Mouse (Mus musculus) MEL (cell line): ENCODE measurements around the gene Htt. TPM values are rescaled to one million over a fixed set of nuclear protein-coding genes. Genes with fewer than 3 reads are reported as not detected.

Experiments
- DNase-seq: peaks from one replicate; pipeline ENCODE4 v3.0.0; 2011; ENCODE audit warnings: low read depth, low spot score
- H3K27ac ChIP-seq: 2 replicates; pipeline ENCODE4 v1.5.1; 2012; ENCODE audit warnings: low read depth, mild to moderate bottlenecking, control low read depth, low read length, moderate library complexity; ENCODE audit not compliant: control insufficient read depth
- H3K27me3 ChIP-seq, 2 experiments: fragments of 150-350 bp in 1 of 2; sonication (generic) in 1 of 2; 2 replicates each; pipeline ENCODE4 v1.6.1; 2012; ENCODE audit warnings: low read length in 2 of 2, mild to moderate bottlenecking in 2 of 2, improper control_type of control experiment in 1 of 2, moderate library complexity in 1 of 2; ENCODE audit not compliant: insufficient read depth in 2 of 2, control insufficient read depth in 1 of 2
- H3K36me3 ChIP-seq, 2 experiments: 2 replicates each; pipeline ENCODE4 v1.6.1; 2012 to 2014; ENCODE audit warnings: low read length in 2 of 2, improper control_type of control experiment in 1 of 2, inconsistent platforms in 1 of 2, mild to moderate bottlenecking in 1 of 2; ENCODE audit not compliant: insufficient read depth in 2 of 2, control insufficient read depth in 1 of 2
- H3K4me1 ChIP-seq, 2 experiments: fragments of 150-350 bp in 1 of 2; sonication (generic) in 1 of 2; 2 replicates each; pipeline ENCODE4 v1.6.1; 2012; ENCODE audit warnings: low read length in 2 of 2, improper control_type of control experiment in 1 of 2, mild to moderate bottlenecking in 1 of 2; ENCODE audit not compliant: insufficient read depth in 2 of 2, control insufficient read depth in 1 of 2
- H3K4me3 ChIP-seq, 2 experiments: fragments of 150-350 bp in 1 of 2; sonication (generic) in 1 of 2; 2 replicates each; pipeline ENCODE4 v1.5.1; 2012; ENCODE audit warnings: low read depth in 2 of 2, low read length in 2 of 2, mild to moderate bottlenecking in 2 of 2, moderate library complexity in 2 of 2, control low read depth in 1 of 2, improper control_type of control experiment in 1 of 2; ENCODE audit not compliant: control insufficient read depth in 1 of 2, insufficient read depth in 1 of 2
- H3K79me2 ChIP-seq: 2 replicates; pipeline ENCODE4 v1.6.1; 2012; ENCODE audit warnings: mild to moderate bottlenecking, low read length, moderate library complexity; ENCODE audit not compliant: control insufficient read depth, poor library complexity, insufficient read depth
- H3K9ac ChIP-seq: 2 replicates; pipeline ENCODE4 v1.6.1; 2012; ENCODE audit warnings: low read depth, mild to moderate bottlenecking, control low read depth, low read length, moderate library complexity; ENCODE audit not compliant: control insufficient read depth, poor library complexity, severe bottlenecking
- H3K9me3 ChIP-seq: fragments of 150-350 bp; sonication (generic); replicated peaks from 2 replicates; pipeline ENCODE4 v1.6.1; 2012; ENCODE audit warnings: mild to moderate bottlenecking, low read length, improper control_type of control experiment, moderate library complexity; ENCODE audit not compliant: insufficient read depth
- CHD1 ChIP-seq: IDR thresholded peaks from 2 replicates; pipeline ENCODE4 v1.6.1; 2012; ENCODE audit warnings: low read depth, mild to moderate bottlenecking, inconsistent platforms, low read length, improper control_type of control experiment
- CTCF ChIP-seq, 3 experiments: IDR thresholded peaks in 2 of 3; conservative IDR thresholded peaks in 1 of 3; 2 replicates each; pipeline ENCODE4 v1.5.1; 2011 to 2012; ENCODE audit warnings: low read length in 3 of 3, low read depth in 2 of 3, mild to moderate bottlenecking in 2 of 3, improper control_type of control experiment in 1 of 3, inconsistent platforms in 1 of 3, mixed read lengths in 1 of 3, moderate library complexity in 1 of 3; ENCODE audit not compliant: control insufficient read depth in 1 of 3, insufficient read depth in 1 of 3, poor library complexity in 1 of 3, severe bottlenecking in 1 of 3
- EP300 ChIP-seq, 2 experiments: IDR thresholded peaks; 2 replicates each; pipeline ENCODE4 v1.6.1; 2011; ENCODE audit warnings: improper control_type of control experiment in 2 of 2, low read length in 2 of 2, low read depth in 1 of 2, mild to moderate bottlenecking in 1 of 2
- GABPA ChIP-seq: IDR thresholded peaks from 2 replicates; pipeline ENCODE4 v1.6.1; 2012; ENCODE audit warnings: low read depth, mild to moderate bottlenecking, inconsistent platforms, low read length, improper control_type of control experiment, moderate library complexity
- GATA1 ChIP-seq: IDR thresholded peaks from 2 replicates; pipeline ENCODE4 v1.6.1; 2011; ENCODE audit warnings: low read depth, low read length, improper control_type of control experiment
- JUND ChIP-seq: IDR thresholded peaks from 2 replicates; pipeline ENCODE4 v1.6.1; 2011; ENCODE audit warnings: low read depth, mild to moderate bottlenecking, improper control_type of control experiment, low read length
- MAZ ChIP-seq: IDR thresholded peaks from 2 replicates; pipeline ENCODE4 v1.6.1; 2012; ENCODE audit warnings: low read depth, mild to moderate bottlenecking, inconsistent platforms, low read length, improper control_type of control experiment
- MEF2A ChIP-seq: IDR thresholded peaks from 2 replicates; pipeline ENCODE4 v1.6.1; 2014; ENCODE audit warnings: low read depth, mild to moderate bottlenecking, inconsistent platforms, low read length, improper control_type of control experiment; ENCODE audit not compliant: poor library complexity, insufficient replicate concordance, severe bottlenecking; ENCODE audit errors: extremely low read depth
- MYB ChIP-seq: IDR thresholded peaks from 2 replicates; pipeline ENCODE4 v1.6.1; 2011; ENCODE audit warnings: mild to moderate bottlenecking, low read depth, low read length, improper control_type of control experiment
- MYC ChIP-seq: IDR thresholded peaks from 2 replicates; pipeline ENCODE4 v1.6.1; 2011; ENCODE audit warnings: low read depth, mild to moderate bottlenecking, low read length, improper control_type of control experiment, moderate library complexity
- NELFE ChIP-seq: IDR thresholded peaks from 2 replicates; pipeline ENCODE4 v1.6.1; 2011; ENCODE audit warnings: low read depth, low read length, improper control_type of control experiment
- NRF1 ChIP-seq: IDR thresholded peaks from 2 replicates; pipeline ENCODE4 v1.6.1; 2014; ENCODE audit warnings: low read depth, mild to moderate bottlenecking, inconsistent platforms, low read length, improper control_type of control experiment, moderate library complexity; ENCODE audit not compliant: poor library complexity, insufficient read depth, severe bottlenecking
- POLR2AphosphoS2 ChIP-seq: IDR thresholded peaks from 2 replicates; pipeline ENCODE4 v1.6.1; 2011; ENCODE audit warnings: low read length, improper control_type of control experiment
- POLR2AphosphoS5 ChIP-seq: IDR thresholded peaks from 2 replicates; pipeline ENCODE4 v1.6.1; 2012; ENCODE audit warnings: low read depth, borderline replicate concordance, mild to moderate bottlenecking, inconsistent platforms, low read length, moderate library complexity, mixed read lengths
- RCOR1 ChIP-seq: IDR thresholded peaks from 2 replicates; pipeline ENCODE4 v1.6.1; 2012; ENCODE audit warnings: low read depth, mild to moderate bottlenecking, inconsistent platforms, low read length, improper control_type of control experiment
- TCF12 ChIP-seq: IDR thresholded peaks from 2 replicates; pipeline ENCODE4 v1.6.1; 2014; ENCODE audit warnings: low read depth, mild to moderate bottlenecking, inconsistent platforms, low read length, improper control_type of control experiment, moderate library complexity
- USF1 ChIP-seq: IDR thresholded peaks from 2 replicates; pipeline ENCODE4 v1.6.1; 2014; ENCODE audit warnings: low read depth, mild to moderate bottlenecking, inconsistent platforms, low read length, improper control_type of control experiment, moderate library complexity
- ZC3H11A ChIP-seq: IDR thresholded peaks from 2 replicates; pipeline ENCODE4 v1.6.1; 2012; ENCODE audit warnings: low read depth, mild to moderate bottlenecking, inconsistent platforms, low read length, improper control_type of control experiment
- ZKSCAN1 ChIP-seq: IDR thresholded peaks from 2 replicates; pipeline ENCODE4 v1.6.1; 2012; ENCODE audit warnings: low read depth, mild to moderate bottlenecking, inconsistent platforms, low read length, improper control_type of control experiment, moderate library complexity
- polyA plus RNA-seq, 2 experiments: library from polyadenylated mRNA; stranded (reverse) in 1 of 2; unstranded in 1 of 2; fragments of >175 nt in 1 of 2; fragments of >200 nt in 1 of 2; gene quantifications; 2 replicates each; pipeline versions ENCODE4 v1.2.1 to v1.2.4; 2012; ENCODE audit warnings: low replicate concordance in 2 of 2, low read depth in 1 of 2; ENCODE audit not compliant: insufficient read length in 2 of 2, insufficient read depth in 1 of 2, missing spikeins in 1 of 2
- total RNA-seq: library from RNA; depleted of rRNA; stranded (reverse); fragments of 300-350 nt; gene quantifications from 2 replicates; pipeline ENCODE4 v1.2.3, GENCODE M21; 2012

Htt gene
- total and polyA plus RNA-seq, 3 experiments: 27.0 to 33.0 TPM; not detected in 1

GRCm38 (mm10) chr5:34771818-34772217 is 10.3 kb downstream of the Htt start:
- TF ChIP-seq MYC (no peak), MYB (no peak), USF1 (peak; percentile 9; the same call in 1 of the 2 replicates), TCF12 (no peak)
- DNase-seq: no peak
- Histone ChIP-seq H3K9ac (no peak overlapping the region), H3K4me1 (peaks cover 7 to 8% of the 10 kb centered on the region in 2 experiments), H3K4me3 (no peak overlapping the region), H3K36me3 (peaks cover 3 to 10% of the 10 kb centered on the region in 2 experiments), H3K9me3 (no peaks in the 10 kb centered on the region), H3K27me3 (no peaks in the 10 kb centered on the region), H3K27ac (no peak overlapping the region), H3K79me2 (peaks cover 51% of the 10 kb centered on the region)

DNA sequence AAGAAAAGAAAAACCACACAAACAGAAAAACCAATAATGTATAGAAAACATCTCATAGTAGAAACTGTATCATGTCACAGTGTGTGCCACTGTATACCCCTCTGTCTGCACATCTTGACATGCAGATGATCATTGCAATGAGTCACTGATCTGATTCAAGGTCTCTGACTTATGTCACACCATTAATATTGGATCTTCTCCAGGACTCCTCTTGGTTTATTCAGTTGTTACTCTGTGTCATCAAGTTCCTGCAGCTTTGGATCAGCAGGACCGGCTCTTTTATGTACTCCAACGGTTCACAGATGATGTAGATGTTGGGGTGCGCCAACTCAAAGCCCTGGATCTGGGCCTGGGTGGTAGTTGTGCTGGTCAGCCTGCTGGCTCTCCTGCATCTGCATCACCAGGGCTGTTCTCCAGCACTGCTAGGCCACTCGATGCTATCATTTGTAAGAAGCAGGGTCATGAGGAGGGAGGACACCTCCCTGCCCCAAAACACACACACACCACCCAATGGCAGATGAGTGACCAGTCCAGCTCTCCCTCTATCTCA is 11.2 kb downstream of the Htt start:
- H3K36me3 ChIP-seq: peaks cover 3 to 4% of the 10 kb centered on the region in 2 experiments
- no peaks in the 10 kb centered on the region for H3K27me3 ChIP-seq
- no peak overlapping the region for H3K4me3 ChIP-seq
- no peak overlapping the region for H3K9ac ChIP-seq
- peak; percentile 24 for DNase-seq
- TF ChIP-seq RCOR1: no peak
- TF ChIP-seq GABPA: no peak
- TF ChIP-seq GATA1: no peak
- TF ChIP-seq CHD1: no peak
- no peak for TF ChIP-seq POLR2AphosphoS5
- TF ChIP-seq NELFE: no peak
- TF ChIP-seq TCF12: no peak
- TF ChIP-seq EP300 (IDR thresholded peaks at IDR 0.05; ENCODE audit: low read depth in 1 of 2, low read length in 2 of 2): no peak
- TF ChIP-seq POLR2AphosphoS2: no peak
- no peak for TF ChIP-seq NRF1
- TF ChIP-seq JUND: no peak
- no peak for TF ChIP-seq ZKSCAN1
- no peak for TF ChIP-seq MAZ
- no peak for TF ChIP-seq ZC3H11A
- TF ChIP-seq MEF2A: no peak
- no peak for TF ChIP-seq CTCF (IDR thresholded peaks at IDR 0.05 in 2 of 3, conservative IDR thresholded peaks at IDR 0.05 in 1 of 3; ENCODE audit: control insufficient read depth in 1 of 3, insufficient read depth in 1 of 3, low read depth in 2 of 3, low read length in 3 of 3, poor library complexity in 1 of 3, severe bottlenecking in 1 of 3)
- H3K79me2 ChIP-seq: peaks cover 49% of the 10 kb centered on the region
- H3K9me3 ChIP-seq: no peaks in the 10 kb centered on the region
- H3K4me1 ChIP-seq: peaks cover 3% of the 10 kb centered on the region in 2 experiments; a peak in 3 of 4 replicates
- H3K27ac ChIP-seq: no peak overlapping the region
